Mouse (Mus musculus): ENCODE data around the gene Ctrc. TPM values are rescaled to one million over a fixed set of nuclear protein-coding genes. Genes with fewer than 3 reads are reported as not detected.

Ctrc gene
- polyA plus RNA-seq, 1 experiment, result not detected

- TF ChIP-seq CTCF (IDR thresholded peaks at IDR 0.05; ENCODE audit: insufficient read depth, low read length) (no peak), POLR2A (IDR thresholded peaks at IDR 0.05; ENCODE audit: borderline replicate concordance, extremely low read depth, low read depth, low read length) (no peak)
- WGBS, result 66% methylated on average over 17 of the region's 17 CpGs
- peak; percentile 62 for DNase-seq
- H3K4me1 ChIP-seq (ENCODE audit: control insufficient read depth, insufficient read depth, low read length), result peaks cover 4% of the 10 kb centered on the region
- H3K4me3 ChIP-seq (replicated peaks; ENCODE audit: extremely low read depth, low read depth, low read length), result no peak overlapping the region
These were observed 15.6 kb upstream of the Ctrc start for GRCm38 (mm10) chr4:141861591-141862295.

GRCm38 (mm10) chr4:141860246-141860841 is 14.2 kb upstream of the Ctrc start:
- TF ChIP-seq POLR2A (IDR thresholded peaks at IDR 0.05; ENCODE audit: borderline replicate concordance, extremely low read depth, low read depth, low read length), result no peak
- no peak for TF ChIP-seq CTCF (IDR thresholded peaks at IDR 0.05; ENCODE audit: insufficient read depth, low read length)
- H3K4me1 ChIP-seq (ENCODE audit: control insufficient read depth, insufficient read depth, low read length), result no peaks in the 10 kb centered on the region
- DNase-seq, result no peak
- H3K4me3 ChIP-seq (replicated peaks; ENCODE audit: extremely low read depth, low read depth, low read length), result no peak overlapping the region
- 67% methylated on average over 19 of the region's 19 CpGs for WGBS

- no peak overlapping the region for H3K4me3 ChIP-seq (replicated peaks; ENCODE audit: extremely low read depth, low read depth, low read length)
- no peak for TF ChIP-seq CTCF (IDR thresholded peaks at IDR 0.05; ENCODE audit: insufficient read depth, low read length)
- TF ChIP-seq POLR2A (IDR thresholded peaks at IDR 0.05; ENCODE audit: borderline replicate concordance, extremely low read depth, low read depth, low read length), result no peak
- 94% methylated on average over 14 of the region's 14 CpGs for WGBS
- H3K4me1 ChIP-seq (ENCODE audit: control insufficient read depth, insufficient read depth, low read length), result no peaks in the 10 kb centered on the region
- no peak for DNase-seq
These were observed 13.2 kb upstream of the Ctrc start for GRCm38 (mm10) chr4:141859351-141859750.

- no peak for DNase-seq
- 66% methylated on average over 20 of the region's 20 CpGs for WGBS
These were observed 12.3 kb upstream of the Ctrc start for GRCm38 (mm10) chr4:141858501-141858900.

GRCm38 (mm10) chr4:141857422-141857930 is 11.3 kb upstream of the Ctrc start:
- Histone ChIP-seq H3K4me3 (replicated peaks; ENCODE audit: extremely low read depth, low read depth, low read length) (no peak overlapping the region), H3K4me1 (ENCODE audit: control insufficient read depth, insufficient read depth, low read length) (no peaks in the 10 kb centered on the region)
- peak; percentile 84 for DNase-seq
- TF ChIP-seq CTCF (IDR thresholded peaks at IDR 0.05; ENCODE audit: insufficient read depth, low read length) (peak; percentile 93), POLR2A (IDR thresholded peaks at IDR 0.05; ENCODE audit: borderline replicate concordance, extremely low read depth, low read depth, low read length) (no peak)
- 17% methylated on average over 10 of the region's 10 CpGs for WGBS

More at GRCm38 (mm10) chr4:141858501-141858900, 12.3 kb upstream of the Ctrc start:
- TF ChIP-seq POLR2A (IDR thresholded peaks at IDR 0.05; ENCODE audit: borderline replicate concordance, extremely low read depth, low read depth, low read length), result no peak
- no peak for TF ChIP-seq CTCF (IDR thresholded peaks at IDR 0.05; ENCODE audit: insufficient read depth, low read length)
- Histone ChIP-seq H3K4me3 (replicated peaks; ENCODE audit: extremely low read depth, low read depth, low read length) (no peak overlapping the region), H3K4me1 (ENCODE audit: control insufficient read depth, insufficient read depth, low read length) (no peaks in the 10 kb centered on the region)

GRCm38 (mm10) chr4:141853437-141853836 is 7.3 kb upstream of the Ctrc start:
- DNase-seq, result peak; percentile 52
- TF ChIP-seq CTCF (IDR thresholded peaks at IDR 0.05; ENCODE audit: insufficient read depth, low read length) (peak; percentile 64), POLR2A (IDR thresholded peaks at IDR 0.05; ENCODE audit: borderline replicate concordance, extremely low read depth, low read depth, low read length) (no peak)
- 61% methylated on average over 9 of the region's 9 CpGs for WGBS
- no peak overlapping the region for H3K4me3 ChIP-seq (replicated peaks; ENCODE audit: extremely low read depth, low read depth, low read length)
- no peaks in the 10 kb centered on the region for H3K4me1 ChIP-seq (ENCODE audit: control insufficient read depth, insufficient read depth, low read length)

GRCm38 (mm10) chr4:141834536-141835095 is 11.5 kb downstream of the Ctrc start:
- DNase-seq, result no peak
- TF ChIP-seq POLR2A (IDR thresholded peaks at IDR 0.05; ENCODE audit: borderline replicate concordance, extremely low read depth, low read depth, low read length) (no peak), CTCF (IDR thresholded peaks at IDR 0.05; ENCODE audit: insufficient read depth, low read length) (no peak)
- Histone ChIP-seq H3K4me3 (replicated peaks; ENCODE audit: extremely low read depth, low read depth, low read length) (no peak overlapping the region), H3K4me1 (ENCODE audit: control insufficient read depth, insufficient read depth, low read length) (no peaks in the 10 kb centered on the region)
- 47% methylated on average over 5 of the region's 5 CpGs for WGBS

GRCm38 (mm10) chr4:141833911-141834310 is 12.2 kb downstream of the Ctrc start:
- TF ChIP-seq CTCF (IDR thresholded peaks at IDR 0.05; ENCODE audit: insufficient read depth, low read length), result no peak
- no peak for TF ChIP-seq POLR2A (IDR thresholded peaks at IDR 0.05; ENCODE audit: borderline replicate concordance, extremely low read depth, low read depth, low read length)
- Histone ChIP-seq H3K4me3 (replicated peaks; ENCODE audit: extremely low read depth, low read depth, low read length) (no peak overlapping the region), H3K4me1 (ENCODE audit: control insufficient read depth, insufficient read depth, low read length) (no peaks in the 10 kb centered on the region)
- 41% methylated on average over 1 of the region's 1 CpGs for WGBS
- DNase-seq, result no peak

GRCm38 (mm10) chr4:141831361-141831760 is 14.8 kb downstream of the Ctrc start:
- WGBS, result 70% methylated on average over 7 of the region's 7 CpGs
- H3K4me3 ChIP-seq (replicated peaks; ENCODE audit: extremely low read depth, low read depth, low read length), result no peak overlapping the region
- H3K4me1 ChIP-seq (ENCODE audit: control insufficient read depth, insufficient read depth, low read length), result no peaks in the 10 kb centered on the region
- no peak for DNase-seq
- TF ChIP-seq POLR2A (IDR thresholded peaks at IDR 0.05; ENCODE audit: borderline replicate concordance, extremely low read depth, low read depth, low read length) (no peak), CTCF (IDR thresholded peaks at IDR 0.05; ENCODE audit: insufficient read depth, low read length) (no peak)
